Mouse (Mus musculus) olfactory bulb, adult 2 months (tissue): ENCODE measurements around the gene Ypel3.

Experiments
- CTCF ChIP-seq: fragments of 200-500 bp; IDR thresholded peaks from 2 replicates; pipeline ENCODE4 v1.5.1; 2012; ENCODE audit warnings: low read depth, mild to moderate bottlenecking, low read length, moderate library complexity; ENCODE audit not compliant: insufficient read depth
- POLR2A ChIP-seq: fragments of 200-500 bp; IDR thresholded peaks from 2 replicates; pipeline ENCODE4 v1.6.1; 2012; ENCODE audit warnings: mild to moderate bottlenecking, low read depth, low read length, moderate library complexity; ENCODE audit not compliant: insufficient read depth

- TF ChIP-seq POLR2A (no peak), CTCF (no peak)
Observed at GRCm38 (mm10) chr7:126746798-126747197, 30.0 kb upstream of the Ypel3 start.
